Mouse (Mus musculus) erythroid progenitor cell, adult 5-6 weeks (primary cell): ENCODE measurements around the gene Zfp750. TPM values are rescaled to one million over a fixed set of nuclear protein-coding genes. Genes with fewer than 3 reads are reported as not detected.

Experiments used
- ATAC-seq: replicated peaks from 2 replicates; pipeline ENCODE4 v1.8.0; 2016; ENCODE audit warnings: moderate number of reproducible peaks, mild to moderate bottlenecking, moderate TSS enrichment, inconsistent platforms; ENCODE audit not compliant: poor library complexity, low FRiP score, severe bottlenecking
- total RNA-seq, 2 experiments: library from RNA; stranded (forward) in 1 of 2; stranded (reverse) in 1 of 2; fragments of 150-400 nt in 1 of 2; fragments of 186-747, 209-891 nt in 1 of 2; gene quantifications; 2 replicates each; pipeline versions ENCODE4 v1.2.3 to v1.2.4; 2015 to 2017; ENCODE audit warnings: low replicate concordance in 2 of 2

Zfp750 gene
- total RNA-seq, 2 experiments from 2014 or later: not detected

GRCm38 (mm10) chr11:121543922-121544321 lies 24.8 kb upstream of the Zfp750 start:
- ATAC-seq: peak; percentile 9; the same call in 1 of the 2 replicates

- ATAC-seq: peak; percentile 77
Observed at GRCm38 (mm10) chr11:121543287-121543856, 24.2 kb upstream of the Zfp750 start.

DNA sequence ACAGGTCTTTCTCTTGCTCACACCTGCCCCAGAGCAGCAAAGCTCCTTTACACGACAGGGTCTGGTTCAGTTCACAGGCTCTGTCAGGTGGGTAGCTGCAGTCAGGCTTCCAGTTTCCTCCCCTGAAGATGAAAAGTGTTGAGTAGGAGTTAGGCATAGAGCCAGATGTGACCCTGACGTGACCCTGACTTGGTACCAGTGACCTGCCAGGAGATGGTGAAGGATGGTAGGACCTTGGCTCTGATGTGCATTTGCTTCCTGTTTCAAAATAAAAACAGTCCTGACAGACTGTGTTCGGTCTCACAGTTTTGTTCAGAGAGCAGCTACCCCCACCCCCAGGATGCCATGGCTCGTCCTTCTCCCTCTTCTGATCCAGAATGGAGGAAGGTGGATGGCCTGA lies 23.3 kb upstream of the Zfp750 start:
- ATAC-seq: no peak

- no peak for ATAC-seq
Observed at GRCm38 (mm10) chr11:121536528-121536927, 17.4 kb upstream of the Zfp750 start.

DNA sequence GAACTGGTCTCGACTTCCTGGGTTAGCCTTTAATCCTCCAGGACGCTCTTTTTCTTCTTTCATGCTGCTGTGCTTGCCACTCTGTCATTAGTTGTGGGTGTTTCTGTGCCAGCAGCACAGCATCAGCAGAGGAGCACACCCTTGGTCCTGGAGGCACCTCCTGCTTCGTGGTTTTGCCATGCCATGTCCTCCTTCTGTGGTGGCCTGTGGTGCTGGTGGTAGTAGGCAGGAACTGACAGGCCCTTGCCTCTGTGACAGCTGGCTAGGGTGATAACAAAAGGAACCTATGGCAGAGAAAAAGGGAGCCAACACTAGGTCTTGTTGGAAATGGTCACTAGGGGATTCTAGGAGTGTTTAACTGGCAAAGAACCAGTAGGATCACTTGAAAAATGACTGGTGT lies 10.6 kb upstream of the Zfp750 start:
- ATAC-seq: peak; percentile 51

DNA sequence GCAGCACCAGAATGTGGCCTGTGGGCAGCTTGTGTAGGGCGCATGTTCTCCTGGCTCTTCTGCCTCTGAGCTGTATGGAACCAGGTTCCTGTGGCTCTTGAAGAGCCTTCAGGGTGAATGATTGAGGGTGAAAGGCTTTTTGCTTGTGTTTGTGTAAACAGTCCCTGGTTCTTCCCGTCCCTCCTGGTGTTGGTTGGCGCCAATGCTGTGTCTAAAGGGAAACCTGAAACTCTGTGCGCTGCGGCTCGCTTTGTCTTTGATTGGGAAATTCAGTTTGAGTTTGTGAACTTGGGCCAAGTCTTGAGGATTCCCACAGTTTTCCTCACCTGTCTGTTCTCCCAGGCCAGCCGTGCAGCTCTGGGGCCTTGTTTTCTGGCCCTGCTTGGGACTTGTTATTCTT lies 5.1 kb upstream of the Zfp750 start:
- ATAC-seq: no peak

- no peak for ATAC-seq
Observed at GRCm38 (mm10) chr11:121522156-121522762, 3.1 kb upstream of the Zfp750 start.

DNA sequence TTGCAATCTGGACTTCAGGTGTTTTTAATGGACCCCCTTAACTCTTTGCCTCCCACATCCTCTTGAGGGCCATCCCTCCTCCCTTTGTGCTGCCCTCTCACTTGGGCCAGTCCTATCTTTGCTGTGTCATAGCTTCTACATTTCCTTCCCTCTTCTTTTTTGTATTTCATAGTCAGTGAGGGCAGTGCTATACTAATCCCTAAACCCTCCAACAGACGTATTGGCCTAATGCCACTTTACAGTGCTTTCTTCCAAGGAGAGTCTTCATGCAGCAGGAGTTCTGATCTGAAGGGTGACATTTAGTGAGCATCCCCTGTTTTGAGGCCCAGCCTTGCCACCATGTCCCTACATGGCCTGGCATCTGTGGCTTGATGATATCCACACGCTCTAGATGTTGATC lies 1.6 kb upstream of the Zfp750 start:
- ATAC-seq: no peak

DNA sequence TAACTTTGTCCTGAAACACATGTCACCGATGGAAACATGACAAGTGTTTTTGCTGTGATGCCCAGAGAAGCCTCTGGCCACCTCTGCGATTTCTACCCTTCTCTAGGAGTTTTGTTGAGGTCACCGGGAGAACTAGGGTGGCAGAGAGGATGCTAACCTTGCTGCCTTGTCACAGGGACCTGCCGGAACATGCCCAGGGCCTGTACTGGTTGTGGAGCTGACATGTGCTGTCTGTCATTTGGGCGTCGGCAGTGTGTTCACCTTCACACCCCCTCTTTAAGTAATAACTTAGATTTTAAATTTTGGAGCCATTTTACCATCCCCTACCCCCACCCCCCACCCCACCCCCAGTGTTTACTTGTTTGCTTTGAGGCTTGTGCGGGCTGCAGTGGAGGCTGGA lies 570 bp upstream of the Zfp750 start:
- ATAC-seq: no peak

GRCm38 (mm10) chr11:121517687-121518465 lies 1.3 kb downstream of the Zfp750 start:
- no peak for ATAC-seq

- ATAC-seq: no peak
Observed at GRCm38 (mm10) chr11:121516906-121517305, 2.2 kb downstream of the Zfp750 start.

GRCm38 (mm10) chr11:121515996-121516395 lies 3.1 kb downstream of the Zfp750 start:
- ATAC-seq: no peak

- ATAC-seq: no peak
Observed at GRCm38 (mm10) chr11:121512896-121513572, 6.1 kb downstream of the Zfp750 start.

DNA sequence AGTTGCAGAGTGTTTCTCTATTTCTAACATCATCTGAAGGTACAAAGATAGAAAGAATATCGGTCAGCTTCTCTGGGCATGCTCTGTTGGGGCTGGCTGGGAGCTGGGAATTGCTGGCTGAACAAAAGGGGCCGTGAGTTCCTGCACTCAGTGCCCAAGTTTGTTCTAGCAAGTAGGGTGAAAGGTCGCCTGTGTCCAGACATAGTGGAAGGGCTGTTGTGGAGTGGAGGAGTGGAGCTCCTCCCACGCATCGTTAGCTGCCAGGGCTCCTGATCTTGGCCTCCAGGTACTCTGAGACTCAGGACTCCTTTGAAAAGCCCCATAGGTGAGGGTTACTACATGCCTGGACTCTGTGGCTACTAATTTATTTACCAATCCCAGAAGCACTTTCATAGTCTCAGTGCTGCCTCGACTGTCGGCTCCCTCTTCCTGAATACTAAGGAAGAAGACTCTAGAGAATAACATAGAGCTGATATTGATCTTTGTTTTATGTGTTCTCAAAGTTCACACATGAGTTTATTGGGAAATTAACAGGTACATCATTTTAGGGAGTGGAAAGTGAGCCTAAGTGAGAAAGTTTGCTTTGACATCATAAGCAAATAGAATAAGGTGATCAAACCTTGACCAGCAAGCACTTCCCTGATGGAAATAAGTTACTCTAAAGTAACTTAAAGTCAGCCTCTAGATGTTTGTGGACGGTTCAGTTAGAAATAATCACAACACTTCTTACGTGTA lies 8.5 kb downstream of the Zfp750 start:
- no peak for ATAC-seq

- ATAC-seq: no peak
Observed at GRCm38 (mm10) chr11:121508478-121508877, 10.7 kb downstream of the Zfp750 start.

GRCm38 (mm10) chr11:121502000-121502860 lies 16.9 kb downstream of the Zfp750 start:
- no peak for ATAC-seq

GRCm38 (mm10) chr11:121501525-121501924 lies 17.6 kb downstream of the Zfp750 start:
- no peak for ATAC-seq

- ATAC-seq: no peak
Observed at GRCm38 (mm10) chr11:121500595-121500994, 18.5 kb downstream of the Zfp750 start.

GRCm38 (mm10) chr11:121490651-121491050 lies 28.5 kb downstream of the Zfp750 start:
- ATAC-seq: no peak
